Mouse (Mus musculus): ENCODE data around the gene Car1.

- TF ChIP-seq POLR2A (IDR thresholded peaks at IDR 0.05; ENCODE audit: borderline replicate concordance, low read depth, low read length) (no peak), CTCF (IDR thresholded peaks at IDR 0.05; ENCODE audit: low read depth, low read length) (no peak)
These were observed 69.9 kb downstream of the Car1 start for GRCm38 (mm10) chr3:14738261-14738660.

All from bone marrow macrophage, adult 2 months (primary cell).